7 mouse cellular contexts compared by ENCODE assay signal in genomic region chr6:53818732-53819661, GRCm38 (mm10). TPM values are rescaled to one million over a fixed set of nuclear protein-coding genes. Genes with fewer than 3 reads are reported as not detected.
DNase-seq lines count a peak whose midpoint lies in the region; ATAC-seq and TF ChIP-seq lines count a peak whose summit lies in the region.

No protein-coding gene starts in this region.

- peaks cover 4% of the 10 kb centered on the region; the same call in 1 of the 2 replicates for H3K27me3 ChIP-seq in G1E (ENCODE audit: insufficient read depth, low read length)
- peaks cover 73% of the 10 kb centered on the region for H3K27me3 ChIP-seq in forebrain, embryonic 12.5 days
- peaks cover 36% of the 10 kb centered on the region for H3K27me3 ChIP-seq in hindbrain, embryonic 11.5 days (ENCODE audit: control insufficient read depth, insufficient read depth, low read length)
- peaks cover 14% of the 10 kb centered on the region for H3K27me3 ChIP-seq in limb, embryonic 12.5 days
- peaks cover 40% of the 10 kb centered on the region for H3K27me3 ChIP-seq in midbrain, embryonic 11.5 days (ENCODE audit: control insufficient read depth, insufficient read depth, low read length)

- no peak for TF ChIP-seq CTCF in G1E (IDR thresholded peaks at IDR 0.05; ENCODE audit: low read depth, low read length)
- 0 out of 2 replicates have a peak, but pooled peaks have one; percentile 5 for TF ChIP-seq CTCF in bone marrow, adult 2 months (IDR thresholded peaks at IDR 0.05; ENCODE audit: control insufficient read depth, insufficient read depth, low read length)

- DNase-seq in G1E (ENCODE audit: low spot score) = no peak
- DNase-seq in hindbrain, embryonic 11.5 days (ENCODE audit: low spot score) = peak; percentile 72
- peak; percentile 96 for DNase-seq in midbrain, embryonic 11.5 days (ENCODE audit: low spot score, missing footprints)
- peak; percentile 45 to 71 for DNase-seq in urinary bladder, adult 18-20 months (ENCODE audit: low spot score in 2 of 2)

- peak overlapping the region; percentile 5; the same call in 1 of the 2 replicates for H3K4me3 ChIP-seq in G1E (ENCODE audit: low read depth, low read length)
- H3K4me3 ChIP-seq in bone marrow, adult 2 months (replicated peaks; ENCODE audit: control insufficient read depth, low read depth, low read length) = no peak overlapping the region
- H3K4me3 ChIP-seq in forebrain, embryonic 12.5 days (replicated peaks) = peak overlapping the region; percentile 58
- peak overlapping the region; percentile 56 for H3K4me3 ChIP-seq in hindbrain, embryonic 11.5 days (ENCODE audit: low read depth, low read length)
- H3K4me3 ChIP-seq in limb, embryonic 12.5 days (replicated peaks) = peak overlapping the region; percentile 67
- peak overlapping the region; percentile 44 for H3K4me3 ChIP-seq in midbrain, embryonic 11.5 days (ENCODE audit: low read depth, low read length)

- peak overlapping the region; percentile 42 for H3K9ac ChIP-seq in forebrain, embryonic 12.5 days
- peak overlapping the region; percentile 73 for H3K9ac ChIP-seq in hindbrain, embryonic 11.5 days (ENCODE audit: low read depth, low read length)
- peak overlapping the region; percentile 89 for H3K9ac ChIP-seq in limb, embryonic 12.5 days (replicated peaks)
- H3K9ac ChIP-seq in midbrain, embryonic 11.5 days (ENCODE audit: low read length) = peak overlapping the region; percentile 69

- peaks cover 60% of the 10 kb centered on the region for H3K9me3 ChIP-seq in G1E (replicated peaks)
- H3K9me3 ChIP-seq in forebrain, embryonic 12.5 days = no peaks in the 10 kb centered on the region
- H3K9me3 ChIP-seq in hindbrain, embryonic 11.5 days (ENCODE audit: control insufficient read depth, low read length) = no peaks in the 10 kb centered on the region
- H3K9me3 ChIP-seq in limb, embryonic 12.5 days = no peaks in the 10 kb centered on the region
- H3K9me3 ChIP-seq in midbrain, embryonic 11.5 days (ENCODE audit: control insufficient read depth, low read length) = no peaks in the 10 kb centered on the region

- no peaks in the 10 kb centered on the region for H3K36me3 ChIP-seq in G1E (replicated peaks)
- no peaks in the 10 kb centered on the region for H3K36me3 ChIP-seq in forebrain, embryonic 12.5 days (replicated peaks)
- H3K36me3 ChIP-seq in hindbrain, embryonic 11.5 days (ENCODE audit: control insufficient read depth, insufficient read depth, low read length) = no peaks in the 10 kb centered on the region
- H3K36me3 ChIP-seq in limb, embryonic 12.5 days = peaks cover 26% of the 10 kb centered on the region; the same call in 1 of the 2 replicates
- H3K36me3 ChIP-seq in midbrain, embryonic 11.5 days (ENCODE audit: control insufficient read depth, insufficient read depth, low read length) = no peaks in the 10 kb centered on the region

- no peak for ATAC-seq in G1E (ENCODE audit: extremely low read depth, insufficient number of reproducible peaks, low FRiP score, poor library complexity, severe bottlenecking)
- ATAC-seq in forebrain, embryonic 12.5 days (ENCODE audit: low FRiP score) = peak; percentile 56
- peak; percentile 52 for ATAC-seq in hindbrain, embryonic 11.5 days (ENCODE audit: low FRiP score)
- ATAC-seq in limb, embryonic 12.5 days (ENCODE audit: insufficient number of reproducible peaks, insufficient read depth, low FRiP score, low TSS enrichment, low read depth) = peak; percentile 49
- ATAC-seq in midbrain, embryonic 11.5 days (ENCODE audit: low FRiP score) = peak; percentile 41; the same call in 1 of the 2 replicates

- H3K27ac ChIP-seq in bone marrow, adult 2 months (ENCODE audit: control insufficient read depth, insufficient read depth, low read depth, low read length, poor library complexity) = no peak overlapping the region
- no peak overlapping the region for H3K27ac ChIP-seq in forebrain, embryonic 12.5 days
- no peak overlapping the region for H3K27ac ChIP-seq in hindbrain, embryonic 11.5 days (ENCODE audit: low read depth, low read length)
- peak overlapping the region; percentile 99 for H3K27ac ChIP-seq in limb, embryonic 12.5 days
- no peak overlapping the region for H3K27ac ChIP-seq in midbrain, embryonic 11.5 days (ENCODE audit: low read depth, low read length)

- no peak for TF ChIP-seq POLR2A in bone marrow, adult 2 months (IDR thresholded peaks at IDR 0.05; ENCODE audit: borderline replicate concordance, control insufficient read depth, low read depth, low read length)

- WGBS in bone marrow, adult 2 months = 8% methylated on average over 52 of the region's 52 CpGs
- 5% methylated on average over 52 of the region's 52 CpGs for WGBS in forebrain, embryonic 12.5 days
- WGBS in hindbrain, embryonic 11.5 days = 6% methylated on average over 52 of the region's 52 CpGs
- 1% methylated on average over 52 of the region's 52 CpGs for WGBS in limb, embryonic 12.5 days
- WGBS in midbrain, embryonic 11.5 days = 4% methylated on average over 52 of the region's 52 CpGs

- H3K4me2 ChIP-seq in forebrain, embryonic 12.5 days = peak overlapping the region; percentile 89
- H3K4me2 ChIP-seq in hindbrain, embryonic 11.5 days (replicated peaks; ENCODE audit: low read depth, low read length) = peak overlapping the region; percentile 76
- peak overlapping the region; percentile 95 for H3K4me2 ChIP-seq in limb, embryonic 12.5 days
- peak overlapping the region; percentile 79 for H3K4me2 ChIP-seq in midbrain, embryonic 11.5 days

- H3K4me1 ChIP-seq in G1E (ENCODE audit: insufficient read depth, low read depth, low read length) = no peaks in the 10 kb centered on the region
- H3K4me1 ChIP-seq in bone marrow, adult 2 months (ENCODE audit: control insufficient read depth, insufficient read depth, low read length) = no peaks in the 10 kb centered on the region
- peaks cover 43% of the 10 kb centered on the region for H3K4me1 ChIP-seq in forebrain, embryonic 12.5 days
- H3K4me1 ChIP-seq in hindbrain, embryonic 11.5 days (replicated peaks; ENCODE audit: control insufficient read depth, insufficient read depth, low read length) = peaks cover 18% of the 10 kb centered on the region
- peaks cover 54% of the 10 kb centered on the region for H3K4me1 ChIP-seq in limb, embryonic 12.5 days (replicated peaks)
- H3K4me1 ChIP-seq in midbrain, embryonic 11.5 days (ENCODE audit: control insufficient read depth, insufficient read depth, low read length) = peaks cover 24% of the 10 kb centered on the region

RNA-seq across cellular contexts. Expression of gene Tril, which starts 1.6 kb away (rescaled TPM):
- total RNA-seq in G1E (2014; fragmentation: Nextera tagmentation) (not detected in 2 replicates), G1E (2017) (0.11 TPM in 1 of 2 replicates, not detected in the other)
- polyA plus RNA-seq in G1E (2012) = not detected in 2 replicates
- polyA plus RNA-seq in bone marrow, adult 2 months (2011; ENCODE audit: insufficient read depth, insufficient read length, low replicate concordance, missing spikeins) = not detected in 2 replicates
- 19.5 and 23.2 TPM in 2 replicates for polyA plus RNA-seq in forebrain, embryonic 12.5 days (2016; fragmentation: Nextera tagmentation; extraction: Ambion mirVana)
- 14.6 and 17.0 TPM in 2 replicates for polyA plus RNA-seq in hindbrain, embryonic 11.5 days (2014; fragmentation: Nextera tagmentation; extraction: Ambion mirVana)
- polyA plus RNA-seq in limb, embryonic 12.5 days (2016; fragmentation: Nextera tagmentation; extraction: Ambion mirVana) = 106 and 110 TPM in 2 replicates
- polyA plus RNA-seq in midbrain, embryonic 11.5 days (2014; fragmentation: Nextera tagmentation; extraction: Ambion mirVana) = 16.6 TPM in 2 replicates

Comparison
In these comparisons a context has a peak if more than half of its experiments do, and no peak if none do; other contexts are left out.
1. RNA of gene Tril, which starts 1.6 kb away (polyA plus RNA-seq): 106 to 110 TPM in limb, embryonic 12.5 days, 19.5 to 23.2 TPM in forebrain, embryonic 12.5 days, 14.6 to 17.0 TPM in hindbrain, embryonic 11.5 days and 16.6 TPM in midbrain, embryonic 11.5 days; not detected in G1E and not detected in bone marrow, adult 2 months; every median in the first group is over 10 times any median in the second.
2. Peak in every context shown above with its lines, with median percentiles within 50 percentile points of each other: H3K4me2 ChIP-seq and H3K9ac ChIP-seq.